ENCODE assay signal across 9 mouse cellular contexts in genomic region chr4:117737559-117737958, GRCm38 (mm10). TPM values are rescaled to one million over a fixed set of nuclear protein-coding genes. Genes with fewer than 3 reads are reported as not detected.
DNase-seq lines count a peak whose midpoint lies in the region; ATAC-seq and TF ChIP-seq lines count a peak whose summit lies in the region.
"Had no signal": no experiment of that assay in that cellular context is flagged by ENCODE, and none has a peak within 500 bp of the region (broad histone marks: within the 10 kb centered on the region; RNA-seq: fewer than 3 reads in every experiment).

No protein-coding gene starts in this region.

- H3K4me1 ChIP-seq in kidney, embryonic 15.5 days, result no peaks in the 10 kb centered on the region
- H3K4me1 ChIP-seq in ES-Bruce4 (ENCODE audit: control insufficient read depth, insufficient read depth, low read length), result no peaks in the 10 kb centered on the region
- H3K4me1 ChIP-seq in limb, embryonic 11.5 days (ENCODE audit: control insufficient read depth, insufficient read depth, low read length), result no peaks in the 10 kb centered on the region
- H3K4me1 ChIP-seq: limb, embryonic 15.5 days had no signal

- no peak overlapping the region for H3K9ac ChIP-seq in kidney, embryonic 15.5 days
- no peak overlapping the region for H3K9ac ChIP-seq in ES-Bruce4 (ENCODE audit: low read depth, poor library complexity, severe bottlenecking)
- H3K9ac ChIP-seq in limb, embryonic 11.5 days (ENCODE audit: low read length), result no peak overlapping the region
- H3K9ac ChIP-seq: limb, embryonic 15.5 days had no signal

- WGBS in kidney, embryonic 15.5 days, result 44% methylated on average over 8 of the region's 8 CpGs
- 41% methylated on average over 8 of the region's 8 CpGs for WGBS in limb, embryonic 11.5 days

- TF ChIP-seq EP300 in ES-Bruce4 (IDR thresholded peaks at IDR 0.05; ENCODE audit: insufficient read depth, low read depth, low read length), result no peak

- no peak for TF ChIP-seq POLR2A in ES-Bruce4 (IDR thresholded peaks at IDR 0.05; ENCODE audit: insufficient read depth, low read length)

- peak; percentile 80 for TF ChIP-seq CTCF in ES-Bruce4 (IDR thresholded peaks at IDR 0.05; ENCODE audit: low read depth, low read length)

- H3K4me2 ChIP-seq in kidney, embryonic 15.5 days, result no peak overlapping the region
- no peak overlapping the region for H3K4me2 ChIP-seq in limb, embryonic 11.5 days (ENCODE audit: low read depth, severe bottlenecking)
- H3K4me2 ChIP-seq: limb, embryonic 15.5 days had no signal

- ATAC-seq in kidney, embryonic 15.5 days (replicated peaks; ENCODE audit: low FRiP score), result no peak
- ATAC-seq in limb, embryonic 11.5 days (ENCODE audit: insufficient number of reproducible peaks, low FRiP score, low TSS enrichment, low read depth), result no peak

- H3K36me3 ChIP-seq in kidney, embryonic 15.5 days, result no peaks in the 10 kb centered on the region
- no peaks in the 10 kb centered on the region for H3K36me3 ChIP-seq in ES-Bruce4 (ENCODE audit: control insufficient read depth, insufficient read depth, low read length, poor library complexity, severe bottlenecking)
- H3K36me3 ChIP-seq in limb, embryonic 11.5 days (ENCODE audit: control insufficient read depth, insufficient read depth, low read length), result no peaks in the 10 kb centered on the region
- H3K36me3 ChIP-seq: limb, embryonic 15.5 days had no signal

- H3K27ac ChIP-seq in kidney, embryonic 15.5 days, result no peak overlapping the region
- H3K27ac ChIP-seq in ES-Bruce4 (ENCODE audit: insufficient read depth, low read length), result no peak overlapping the region
- H3K27ac ChIP-seq in limb, embryonic 11.5 days (replicated peaks; ENCODE audit: low read depth, low read length), result no peak overlapping the region
- H3K27ac ChIP-seq: limb, embryonic 15.5 days had no signal

- H3K4me3 ChIP-seq in kidney, embryonic 15.5 days (replicated peaks), result no peak overlapping the region
- no peak overlapping the region for H3K4me3 ChIP-seq in ES-Bruce4 (ENCODE audit: low read depth, low read length)
- H3K4me3 ChIP-seq in limb, embryonic 11.5 days (ENCODE audit: low read depth, low read length), result no peak overlapping the region
- H3K4me3 ChIP-seq: limb, embryonic 15.5 days had no signal

- H3K27me3 ChIP-seq in kidney, embryonic 15.5 days, result no peaks in the 10 kb centered on the region
- H3K27me3 ChIP-seq in ES-Bruce4 (ENCODE audit: control insufficient read depth, insufficient read depth, low read length, poor library complexity, severe bottlenecking), result no peaks in the 10 kb centered on the region
- no peaks in the 10 kb centered on the region for H3K27me3 ChIP-seq in limb, embryonic 11.5 days (ENCODE audit: control insufficient read depth, insufficient read depth, low read length)
- H3K27me3 ChIP-seq: limb, embryonic 15.5 days had no signal

- peak; percentile 3 for DNase-seq in kidney, adult 11 months
- DNase-seq in brain, adult 2 months (ENCODE audit: low read depth, low spot score), result peak; percentile 7
- DNase-seq in limb, embryonic 11.5 days (ENCODE audit: low spot score), result peak; percentile 49
- DNase-seq in frontal cortex, postnatal 14 days (ENCODE audit: low spot score in 2 of 2), result no peak
- no peak for DNase-seq in right cerebral cortex, adult 18-20 months
- no peak for DNase-seq in spleen, postnatal 14 days (ENCODE audit: low spot score in 2 of 2)

- H3K9me3 ChIP-seq in kidney, embryonic 15.5 days (replicated peaks), result no peaks in the 10 kb centered on the region
- H3K9me3 ChIP-seq in ES-Bruce4 (replicated peaks; ENCODE audit: control insufficient read depth, insufficient read depth, low read length, poor library complexity, severe bottlenecking), result no peaks in the 10 kb centered on the region
- H3K9me3 ChIP-seq in limb, embryonic 11.5 days (ENCODE audit: control insufficient read depth, low read length), result no peaks in the 10 kb centered on the region
- H3K9me3 ChIP-seq: limb, embryonic 15.5 days had no signal

RNA-seq across cellular contexts. Expression of gene Gm12845, which starts 13.3 kb away (rescaled TPM):
- not detected in 2 replicates for polyA plus RNA-seq in kidney, embryonic 15.5 days (2015; fragmentation: Nextera tagmentation; extraction: Ambion mirVana)
- polyA plus RNA-seq in ES-Bruce4 (2011; ENCODE audit: insufficient read depth, insufficient read length, low read depth, missing spikeins), result not detected in 2 replicates
- not detected in 2 replicates for polyA plus RNA-seq in limb, embryonic 11.5 days (2014; fragmentation: Nextera tagmentation; extraction: Ambion mirVana)
- polyA plus RNA-seq: limb, embryonic 15.5 days had no signal

RNA-seq across cellular contexts. Expression of gene Klf17, which starts 27.9 kb away (rescaled TPM):
- not detected in 2 replicates for polyA plus RNA-seq in kidney, embryonic 15.5 days (2015; fragmentation: Nextera tagmentation; extraction: Ambion mirVana)
- 0.48 TPM in 1 of 2 replicates, not detected in the other for polyA plus RNA-seq in ES-Bruce4 (2011; ENCODE audit: insufficient read depth, insufficient read length, low read depth, missing spikeins)
- 0.07 TPM in 1 of 2 replicates, not detected in the other for polyA plus RNA-seq in limb, embryonic 11.5 days (2014; fragmentation: Nextera tagmentation; extraction: Ambion mirVana)
- polyA plus RNA-seq: limb, embryonic 15.5 days had no signal

RNA-seq across cellular contexts. Expression of gene Dmap1, which starts 55.5 kb away (rescaled TPM):
- polyA plus RNA-seq in kidney, embryonic 15.5 days (2015; fragmentation: Nextera tagmentation; extraction: Ambion mirVana), result 55.4 and 64.1 TPM in 2 replicates
- polyA plus RNA-seq in ES-Bruce4 (2011; ENCODE audit: insufficient read depth, insufficient read length, low read depth, missing spikeins), result 28.0 and 35.1 TPM in 2 replicates
- 90.5 and 93.2 TPM in 2 replicates for polyA plus RNA-seq in limb, embryonic 11.5 days (2014; fragmentation: Nextera tagmentation; extraction: Ambion mirVana)

Comparison
In these comparisons a context has a peak if more than half of its experiments do, and no peak if none do; other contexts are left out.
1. DNase-seq: peak in kidney, adult 11 months (single experiment), brain, adult 2 months (single experiment) and limb, embryonic 11.5 days (single experiment); none in frontal cortex, postnatal 14 days (0 of 2), right cerebral cortex, adult 18-20 months (single experiment) and spleen, postnatal 14 days (0 of 2).